Mouse (Mus musculus): ENCODE measurements at regions not wholly inside any gene's neighbourhood (a gene's known extent, or its start where the extent isn't known, plus 50 kb on each side); places are given as distances from the start of the nearest gene placed in this dataset.
"Not testable (repeated sequence)": the region's sequence is repeated elsewhere in the genome, so short reads cannot be mapped to it uniquely, and the experiment has no call there.

DNA sequence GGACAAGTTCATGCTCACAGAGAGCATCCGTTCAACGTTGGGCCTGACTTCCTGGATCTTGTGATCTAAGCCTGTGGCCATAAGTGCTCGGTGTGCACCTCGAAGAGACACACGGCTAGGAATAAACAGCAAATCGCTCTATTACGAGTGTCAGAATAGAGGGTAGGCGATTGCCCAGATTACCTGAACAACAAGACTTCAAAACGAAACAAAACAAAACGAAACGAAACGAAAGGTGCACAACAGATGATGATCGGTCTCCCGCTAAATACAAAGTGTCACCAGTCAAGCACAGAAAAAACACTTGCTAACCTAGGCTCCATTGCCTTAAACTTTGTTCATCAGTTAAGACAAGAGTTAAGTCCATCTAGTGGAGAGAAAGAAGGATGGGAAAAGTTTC is 67.4 kb downstream of the Pdia4 start:
- not testable (repeated sequence) for H3K4me1 ChIP-seq (ENCODE audit: control insufficient read depth, insufficient read depth, low read length); ATAC-seq (ENCODE audit: low FRiP score, low TSS enrichment)
- 85% methylated on average over 8 of the region's 14 CpGs for WGBS

GRCm38 (mm10) chr6:47743856-47744255 is 69.4 kb downstream of the Pdia4 start:
- no CpG with 5 or more reads among the region's 20 CpGs for WGBS
- H3K4me3 ChIP-seq (ENCODE audit: low read length); H3K4me1 ChIP-seq (ENCODE audit: control insufficient read depth, insufficient read depth, low read length); H3K27me3 ChIP-seq (ENCODE audit: control insufficient read depth, insufficient read depth, low read length); H3K27ac ChIP-seq (ENCODE audit: low read depth, low read length); H3K9me3 ChIP-seq (ENCODE audit: control insufficient read depth, low read length); ATAC-seq (ENCODE audit: low FRiP score, low TSS enrichment); H3K36me3 ChIP-seq (ENCODE audit: control insufficient read depth, insufficient read depth, low read length); H3K9ac ChIP-seq (ENCODE audit: low read depth, low read length); H3K4me2 ChIP-seq (replicated peaks; ENCODE audit: low read depth, low read length): not testable (repeated sequence)

More for the DNA sequence above, 67.4 kb downstream of the Pdia4 start:
- H3K27me3 ChIP-seq (ENCODE audit: control insufficient read depth, insufficient read depth, low read length); H3K9ac ChIP-seq (ENCODE audit: low read depth, low read length); H3K27ac ChIP-seq (ENCODE audit: low read depth, low read length); H3K9me3 ChIP-seq (ENCODE audit: control insufficient read depth, low read length); H3K4me2 ChIP-seq (replicated peaks; ENCODE audit: low read depth, low read length); H3K4me3 ChIP-seq (ENCODE audit: low read length); H3K36me3 ChIP-seq (ENCODE audit: control insufficient read depth, insufficient read depth, low read length): not testable (repeated sequence)

- 3% methylated on average over 12 of the region's 47 CpGs for WGBS
- H3K27me3 ChIP-seq (ENCODE audit: control insufficient read depth, insufficient read depth, low read length); H3K36me3 ChIP-seq (ENCODE audit: control insufficient read depth, insufficient read depth, low read length); H3K9ac ChIP-seq (ENCODE audit: low read depth, low read length); H3K4me1 ChIP-seq (ENCODE audit: control insufficient read depth, insufficient read depth, low read length); ATAC-seq (ENCODE audit: low FRiP score, low TSS enrichment); H3K9me3 ChIP-seq (ENCODE audit: control insufficient read depth, low read length); H3K4me2 ChIP-seq (replicated peaks; ENCODE audit: low read depth, low read length); H3K27ac ChIP-seq (ENCODE audit: low read depth, low read length): not testable (repeated sequence)
- peak overlapping the region; percentile 30; the same call in 1 of the 2 replicates for H3K4me3 ChIP-seq (ENCODE audit: low read length)
Measured at GRCm38 (mm10) chr6:47740216-47740615, 73.0 kb downstream of the Pdia4 start.

DNA sequence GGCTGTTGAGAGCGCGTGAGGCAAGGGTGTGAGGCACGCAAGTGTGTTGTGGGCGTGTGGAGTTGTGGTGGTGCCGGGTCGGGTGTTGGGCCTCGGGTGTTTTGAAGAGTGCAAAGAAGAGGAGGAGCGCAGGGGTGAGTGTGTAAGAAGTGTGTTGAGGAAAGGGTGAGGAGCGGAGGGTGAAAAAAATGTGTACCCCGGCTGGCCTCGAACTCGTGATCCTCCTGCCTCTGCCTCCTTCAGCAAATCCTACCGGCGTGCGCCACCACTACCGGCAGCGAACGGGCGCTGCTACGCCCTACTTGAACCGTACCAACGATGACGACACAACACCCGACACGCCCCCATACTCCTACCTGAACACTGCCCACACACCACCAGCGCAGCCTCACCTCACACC is 73.5 kb downstream of the Pdia4 start:
- not testable (repeated sequence) for H3K27me3 ChIP-seq (ENCODE audit: control insufficient read depth, insufficient read depth, low read length); H3K4me1 ChIP-seq (ENCODE audit: control insufficient read depth, insufficient read depth, low read length); H3K9ac ChIP-seq (ENCODE audit: low read depth, low read length); H3K9me3 ChIP-seq (ENCODE audit: control insufficient read depth, low read length); ATAC-seq (ENCODE audit: low FRiP score, low TSS enrichment); H3K4me2 ChIP-seq (replicated peaks; ENCODE audit: low read depth, low read length); H3K36me3 ChIP-seq (ENCODE audit: control insufficient read depth, insufficient read depth, low read length); H3K4me3 ChIP-seq (ENCODE audit: low read length); H3K27ac ChIP-seq (ENCODE audit: low read depth, low read length)
- 8% methylated on average over 8 of the region's 26 CpGs for WGBS

- H3K27me3 ChIP-seq (ENCODE audit: control insufficient read depth, insufficient read depth, low read length); H3K4me1 ChIP-seq (ENCODE audit: control insufficient read depth, insufficient read depth, low read length); H3K9ac ChIP-seq (ENCODE audit: low read depth, low read length); ATAC-seq (ENCODE audit: low FRiP score, low TSS enrichment); H3K4me2 ChIP-seq (replicated peaks; ENCODE audit: low read depth, low read length); H3K4me3 ChIP-seq (ENCODE audit: low read length); H3K36me3 ChIP-seq (ENCODE audit: control insufficient read depth, insufficient read depth, low read length); H3K27ac ChIP-seq (ENCODE audit: low read depth, low read length); H3K9me3 ChIP-seq (ENCODE audit: control insufficient read depth, low read length): not testable (repeated sequence)
- no CpG with 5 or more reads among the region's 3 CpGs for WGBS
Measured at GRCm38 (mm10) chr6:47737972-47738371, 75.3 kb downstream of the Pdia4 start.

All from kidney, embryonic 14.5 days (tissue).